Mouse (Mus musculus) kidney, adult 2 months (tissue): ENCODE data around the gene Gpa33.

ENCODE experiments used
- CTCF ChIP-seq: fragments of 200-500 bp; conservative IDR thresholded peaks from 2 replicates; pipeline ENCODE4 v1.5.1; 2011; ENCODE audit warnings: low read depth, mild to moderate bottlenecking, control low read depth, low read length, moderate library complexity, mixed read lengths; ENCODE audit not compliant: insufficient read depth, insufficient read length
- POLR2A ChIP-seq: fragments of 200-500 bp; IDR thresholded peaks from one replicate; pipeline ENCODE4 v1.6.1; 2011; ENCODE audit warnings: low read depth, low read length, control low read depth

DNA sequence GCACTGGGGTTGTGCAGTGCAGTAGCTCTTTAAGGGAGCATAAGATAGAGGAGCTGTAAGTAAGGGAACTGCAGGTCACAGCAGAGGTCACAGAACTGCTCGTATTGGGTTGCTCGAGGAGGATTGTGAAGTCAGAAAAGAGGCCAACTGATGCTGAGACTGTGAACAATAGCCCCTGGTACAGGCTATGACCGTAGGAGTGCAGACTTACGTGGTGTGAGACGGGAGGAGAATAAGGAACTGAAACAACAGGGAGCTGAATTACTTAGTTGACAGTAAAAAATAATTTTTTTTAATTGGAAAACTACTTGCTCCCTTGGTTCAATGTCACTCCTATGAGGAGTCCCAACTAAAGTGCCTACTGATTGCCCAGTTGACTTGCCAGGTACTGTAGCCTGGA is 74.1 kb downstream of the Gpa33 start:
- no peak for TF ChIP-seq POLR2A
- no peak for TF ChIP-seq CTCF
